Comparison of ENCODE assay signal across 15 mouse cellular contexts in genomic region chr4:152963001-152963400, GRCm38 (mm10).
"Had no signal": no experiment of that assay in that cellular context is flagged by ENCODE, and none has a peak within 500 bp of the region (broad histone marks: within the 10 kb centered on the region; RNA-seq: fewer than 3 reads in every experiment).

No protein-coding gene starts in this region.

- H3K27me3 ChIP-seq: intestine, embryonic 15.5 days; liver, embryonic 13.5 days; lung, embryonic 15.5 days; megakaryocyte, embryonic 14.5 days; midbrain, embryonic 13.5 days had no signal

- H3K27ac ChIP-seq: hindbrain, embryonic 14.5 days; intestine, embryonic 15.5 days; limb, embryonic 10.5 days; liver, embryonic 13.5 days; lung, embryonic 15.5 days; macrophage; midbrain, embryonic 13.5 days had no signal

- H3K9me3 ChIP-seq: intestine, embryonic 15.5 days; limb, embryonic 10.5 days; lung, embryonic 15.5 days; midbrain, embryonic 13.5 days had no signal

- H3K4me1 ChIP-seq: intestine, embryonic 15.5 days; limb, embryonic 10.5 days; liver, embryonic 13.5 days; lung, embryonic 15.5 days; megakaryocyte, embryonic 14.5 days; midbrain, embryonic 13.5 days had no signal

- H3K36me3 ChIP-seq: intestine, embryonic 15.5 days; limb, embryonic 10.5 days; liver, embryonic 13.5 days; lung, embryonic 15.5 days; midbrain, embryonic 13.5 days had no signal

- H3K4me2 ChIP-seq: hindbrain, embryonic 14.5 days; intestine, embryonic 15.5 days; liver, embryonic 13.5 days; lung, embryonic 15.5 days; midbrain, embryonic 13.5 days had no signal

- DNase-seq: liver, embryonic 13.5 days; liver, postnatal 0 days; lung, postnatal 14 days; right cerebral cortex, postnatal 4 days; spleen, adult 18-20 months; thymus, adult 18-20 months; thymus, postnatal 14 days had no signal

- H3K9ac ChIP-seq: hindbrain, embryonic 14.5 days; intestine, embryonic 15.5 days; liver, embryonic 13.5 days; liver, postnatal 0 days; lung, embryonic 15.5 days; midbrain, embryonic 13.5 days had no signal

- ATAC-seq: intestine, embryonic 15.5 days; liver, postnatal 0 days; midbrain, embryonic 13.5 days had no signal

- H3K4me3 ChIP-seq: intestine, embryonic 15.5 days; limb, embryonic 10.5 days; liver, embryonic 13.5 days; lung, embryonic 15.5 days; megakaryocyte, embryonic 14.5 days; midbrain, embryonic 13.5 days; myocyte had no signal
